Mouse (Mus musculus) intestine, embryonic 16.5 days (tissue): ENCODE results near the gene Cpne9. TPM values are rescaled to one million over a fixed set of nuclear protein-coding genes. Genes with fewer than 3 reads are reported as not detected.
A peak's percentile ranks its signal among the peaks of the same experiment; 100 is the strongest.

Experiments
- ATAC-seq: fragments of 200-750 bp; cut with Nextera tagmentation; 2 replicates; pipeline ENCODE4 v1.8.0; 2017; ENCODE audit warnings: moderate TSS enrichment, moderate library complexity
- H3K27ac ChIP-seq: fragments of 300-500 bp; sonication (generic); 2 replicates; pipeline ENCODE4 v1.5.1; 2014; ENCODE audit warnings: mild to moderate bottlenecking, low read length
- H3K27me3 ChIP-seq: fragments of 300-500 bp; sonication (generic); replicated peaks from 2 replicates; pipeline ENCODE4 v1.6.1; 2014; ENCODE audit warnings: low read length, control low read depth, mixed read lengths; ENCODE audit not compliant: control insufficient read depth, insufficient read depth
- H3K36me3 ChIP-seq: fragments of 300-500 bp; sonication (generic); 2 replicates; pipeline ENCODE4 v1.6.1; 2014; ENCODE audit warnings: low read length, control low read depth; ENCODE audit not compliant: control insufficient read depth, insufficient read depth
- H3K4me1 ChIP-seq: fragments of 300-500 bp; sonication (generic); 2 replicates; pipeline ENCODE4 v1.6.1; 2014; ENCODE audit warnings: low read length, control low read depth, mixed read lengths; ENCODE audit not compliant: control insufficient read depth, insufficient read depth
- H3K4me2 ChIP-seq: fragments of 300-500 bp; sonication (generic); 2 replicates; pipeline ENCODE4 v1.6.1; 2014; ENCODE audit warnings: low read depth, low read length, control low read depth
- H3K4me3 ChIP-seq: fragments of 300-500 bp; sonication (generic); 2 replicates; pipeline ENCODE4 v1.5.1; 2014; ENCODE audit warnings: mild to moderate bottlenecking, low read length
- H3K9ac ChIP-seq: fragments of 300-500 bp; sonication (generic); 2 replicates; pipeline ENCODE4 v1.6.1; 2014; ENCODE audit warnings: low read depth, low read length
- H3K9me3 ChIP-seq: fragments of 300-500 bp; sonication (generic); 2 replicates; pipeline ENCODE4 v1.6.1; 2016; ENCODE audit warnings: low read length, control low read depth; ENCODE audit not compliant: control insufficient read depth
- WGBS: fragments of 180-500 bp; shearing (Covaris S2); extraction: QIAGEN DNeasy Blood & Tissue Kit; methylation state at CpG from one replicate; pipeline ENCODE4 v1.1.7; 2014; 5-methylcytosine and 5-hydroxymethylcytosine counted together
- polyA plus RNA-seq: library from polyadenylated mRNA; unstranded; fragments of >200 nt; fragmentation: Nextera tagmentation; extraction: Ambion mirVana; gene quantifications from 2 replicates; pipeline ENCODE4 v1.2.1, GENCODE M21; 2015

Gene Cpne9
- 0.02 TPM in 1 of 2 replicates, not detected in the other for polyA plus RNA-seq

DNA sequence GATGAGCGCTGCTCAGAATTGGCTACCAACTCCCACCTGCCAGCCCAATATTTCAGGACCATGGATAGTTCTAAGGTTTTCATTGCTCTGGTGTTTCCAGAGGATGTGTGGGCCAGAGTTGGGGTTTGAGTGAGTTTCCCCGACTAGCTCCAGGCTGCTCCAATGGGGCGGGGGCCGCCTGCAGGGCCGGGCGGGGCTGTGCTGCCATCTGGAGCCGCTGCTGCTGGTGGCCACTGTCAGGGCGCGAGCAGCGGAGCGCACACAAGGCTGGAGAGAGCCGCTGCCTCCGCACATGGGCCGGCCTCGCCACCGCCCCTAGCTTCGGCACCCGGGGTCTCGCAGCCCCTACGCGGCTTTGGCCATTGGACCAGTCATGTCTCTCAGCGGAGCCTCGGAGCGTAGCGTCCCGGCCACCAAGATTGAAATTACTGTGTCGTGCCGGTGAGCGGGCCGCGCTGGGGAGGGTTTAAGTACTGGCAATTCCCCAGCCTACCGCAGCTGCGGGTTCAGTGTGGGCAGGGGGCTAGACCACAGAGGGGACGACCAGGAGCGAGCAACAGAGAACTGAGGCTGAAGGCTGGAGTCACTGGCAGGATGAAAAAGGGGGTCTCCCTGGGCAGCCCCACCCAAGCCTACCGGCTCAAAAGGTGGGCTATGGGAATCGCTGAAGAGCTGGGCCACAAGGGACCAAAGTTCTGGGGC lies at the start of gene Cpne9:
Cpne9 (plus strand) TSS at position 207 of the 702 bp plus-strand sequence.
- 0 out of 2 replicates have a peak within 1 kb of the TSS, but pooled peaks have one; percentile 0 for H3K4me3 ChIP-seq
- H3K4me1 ChIP-seq: no peaks in the 10 kb centered on the region; the same call in 1 of the 2 replicates
- ATAC-seq: peak; percentile 50; the same call in 1 of the 2 replicates
- peaks cover 26% of the 10 kb centered on the region for H3K27me3 ChIP-seq
- H3K4me2 ChIP-seq: peak within 1 kb of the TSS; percentile 13; the same call in 1 of the 2 replicates
- WGBS: 3% methylated on average over 37 of the region's 37 CpGs
- H3K27ac ChIP-seq: no peak within 1 kb of the TSS
- H3K9me3 ChIP-seq: no peaks in the 10 kb centered on the region
- H3K9ac ChIP-seq: no peak within 1 kb of the TSS
- no peaks in the 10 kb centered on the region for H3K36me3 ChIP-seq

DNA sequence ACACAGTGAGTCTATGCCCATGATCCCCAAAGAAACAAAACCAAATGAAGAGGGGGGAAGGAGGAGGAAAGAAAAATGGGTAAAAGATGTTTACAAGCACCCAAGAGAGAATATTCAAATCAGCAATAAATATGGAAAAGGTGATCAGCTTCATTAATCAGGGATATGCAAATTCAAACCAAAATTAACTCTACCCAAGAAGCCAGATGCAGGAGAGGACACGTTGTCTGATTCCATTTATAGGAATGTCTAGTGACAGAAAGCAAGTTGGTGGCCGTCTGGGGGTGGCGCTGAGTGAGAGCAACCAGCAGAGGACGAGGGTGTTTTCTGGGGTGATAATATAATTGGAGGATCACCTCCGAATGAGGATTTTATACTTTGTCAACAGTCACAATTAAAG lies 47.0 kb upstream of the Cpne9 start:
- WGBS: 71% methylated on average over 5 of the region's 5 CpGs
- H3K27ac ChIP-seq: no peak overlapping the region
- H3K4me3 ChIP-seq: no peak overlapping the region
- peaks cover 5% of the 10 kb centered on the region for H3K4me1 ChIP-seq
- H3K9ac ChIP-seq: no peak overlapping the region
- H3K27me3 ChIP-seq: no peaks in the 10 kb centered on the region
- no peaks in the 10 kb centered on the region for H3K9me3 ChIP-seq
- no peak for ATAC-seq
- no peak overlapping the region for H3K4me2 ChIP-seq
- H3K36me3 ChIP-seq: no peaks in the 10 kb centered on the region

DNA sequence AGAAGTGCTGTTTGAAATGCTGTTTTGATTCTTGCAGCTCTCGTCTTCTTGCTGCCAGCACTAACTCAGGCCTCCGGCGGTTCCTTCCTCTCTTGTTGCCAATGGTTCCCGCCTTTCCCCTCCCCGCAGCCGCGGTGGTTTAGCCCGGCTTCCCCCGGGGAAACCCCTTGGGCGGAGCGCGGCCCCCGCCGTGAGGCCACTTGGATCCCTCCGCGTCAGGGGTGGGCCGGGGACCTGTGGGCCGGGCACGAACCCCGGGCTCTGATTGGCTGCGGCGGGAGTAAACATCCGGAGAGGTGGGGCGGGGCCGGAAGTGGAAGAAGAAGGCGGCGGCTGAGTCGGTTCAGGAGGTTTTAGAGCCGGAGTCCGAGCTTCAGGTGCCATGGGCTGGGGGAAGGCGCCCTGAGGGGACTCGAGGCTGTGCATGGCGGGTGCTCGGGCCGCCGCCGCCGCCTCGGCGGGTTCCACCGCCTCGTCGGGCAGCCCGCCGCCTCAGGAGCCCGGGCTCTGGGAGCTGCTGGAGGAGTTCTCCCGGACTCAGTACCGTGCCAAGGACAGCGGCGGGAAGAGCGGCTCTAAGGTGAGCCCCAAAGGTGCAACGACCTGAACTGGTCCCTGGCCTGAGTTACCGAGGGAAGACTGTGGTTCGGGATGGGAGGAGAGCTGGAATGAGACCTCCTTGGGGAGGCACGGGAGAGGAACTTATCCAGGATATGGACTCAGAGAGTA lies 44.4 kb upstream of the Cpne9 start, which contains the start of gene Mtmr14:
Mtmr14 (plus strand) TSS at position 302 of the 729 bp plus-strand sequence.
- H3K4me2 ChIP-seq: peak within 1 kb of the TSS; percentile 87
- peak within 1 kb of the TSS; percentile 58; the same call in 1 of the 2 replicates for H3K27ac ChIP-seq
- H3K9me3 ChIP-seq: no peaks in the 10 kb centered on the region

DNA sequence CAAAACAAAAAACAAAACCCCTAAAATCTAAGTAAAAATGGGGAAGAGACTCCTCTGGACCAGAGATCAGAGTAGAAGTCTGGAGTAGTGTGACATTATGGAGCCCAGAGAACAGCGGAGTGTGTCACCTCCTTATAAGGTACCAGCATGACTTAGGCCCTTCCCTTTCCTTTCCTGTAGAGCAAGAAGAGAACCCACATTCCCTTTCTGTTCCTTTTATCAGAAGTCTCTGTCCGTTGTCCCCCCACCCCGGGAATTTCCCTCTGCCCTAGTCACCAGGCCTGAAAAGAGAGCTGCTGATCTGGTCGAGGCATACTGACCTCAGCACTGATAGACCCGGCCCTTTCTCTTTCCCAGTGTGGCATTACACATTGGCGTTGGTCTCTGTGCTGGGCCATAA lies 43.7 kb upstream of the Cpne9 start:
- WGBS: 28% methylated on average over 6 of the region's 6 CpGs
- peak; percentile 1; the same call in 1 of the 2 replicates for ATAC-seq
- no peaks in the 10 kb centered on the region for H3K9me3 ChIP-seq
- H3K4me2 ChIP-seq: peak overlapping the region; percentile 87
- H3K4me1 ChIP-seq: peaks cover 5% of the 10 kb centered on the region
- H3K27me3 ChIP-seq: no peaks in the 10 kb centered on the region
- peak overlapping the region; percentile 93 for H3K9ac ChIP-seq
- no peaks in the 10 kb centered on the region for H3K36me3 ChIP-seq
- H3K27ac ChIP-seq: no peak overlapping the region
- peak overlapping the region; percentile 97 for H3K4me3 ChIP-seq

More for the DNA sequence above, 44.4 kb upstream of the Cpne9 start, which contains the start of gene Mtmr14:
- under 1% methylated on average over 55 of the region's 55 CpGs for WGBS
- no peaks in the 10 kb centered on the region for H3K27me3 ChIP-seq
- peak; percentile 99 for ATAC-seq
- peak within 1 kb of the TSS; percentile 93 for H3K9ac ChIP-seq
- H3K4me1 ChIP-seq: peaks cover 5% of the 10 kb centered on the region
- H3K4me3 ChIP-seq: peak within 1 kb of the TSS; percentile 97
- no peaks in the 10 kb centered on the region for H3K36me3 ChIP-seq

DNA sequence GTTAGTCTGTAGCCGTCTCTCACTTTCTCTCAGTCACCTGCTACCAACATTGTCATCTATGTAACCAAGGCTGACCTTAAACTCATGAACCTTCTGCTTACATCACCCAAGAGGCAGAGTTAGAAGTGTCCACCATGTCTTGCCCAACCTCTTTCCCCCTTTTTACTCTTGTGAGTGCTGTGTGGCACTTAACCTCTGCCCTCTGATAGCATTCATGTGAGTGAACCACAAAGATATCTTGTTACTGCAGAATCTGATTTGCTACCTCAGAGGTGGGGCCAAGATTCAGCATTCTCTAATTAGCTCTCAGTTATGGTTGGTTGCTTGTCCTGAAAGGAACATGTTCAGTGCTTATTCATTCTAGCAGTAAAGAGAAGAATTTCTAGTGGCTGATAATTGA lies 39.4 kb upstream of the Cpne9 start:
- Histone ChIP-seq H3K4me2 (no peak overlapping the region), H3K4me3 (no peak overlapping the region), H3K9me3 (no peaks in the 10 kb centered on the region), H3K4me1 (peaks cover 5% of the 10 kb centered on the region), H3K36me3 (0 out of 2 replicates have a peak, but pooled peaks cover under 1% of the 10 kb centered on the region), H3K27me3 (no peaks in the 10 kb centered on the region), H3K9ac (no peak overlapping the region), H3K27ac (no peak overlapping the region)
- WGBS: 85% methylated on average over 1 of the region's 1 CpGs
- no peak for ATAC-seq

DNA sequence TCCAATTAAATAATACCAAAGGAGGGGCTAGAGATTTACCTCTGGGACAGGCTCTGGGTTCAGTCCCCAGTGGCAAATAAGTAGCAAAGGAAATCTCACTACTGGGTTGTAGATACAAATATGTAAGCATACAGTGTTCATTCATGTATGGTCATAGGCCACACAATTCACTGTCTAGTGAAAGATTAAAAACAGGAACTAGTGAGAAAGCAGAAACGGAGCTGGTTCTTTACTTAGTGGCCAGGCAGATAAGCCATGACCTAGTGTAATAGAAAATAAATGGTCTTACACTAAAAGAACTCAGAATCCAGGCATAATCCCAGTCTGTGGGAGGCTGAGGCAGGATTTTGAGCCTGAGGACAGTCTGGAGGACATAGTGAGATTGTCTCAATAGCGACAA lies 36.5 kb upstream of the Cpne9 start:
- WGBS: 83% methylated on average over 2 of the region's 2 CpGs
- Histone ChIP-seq H3K36me3 (0 out of 2 replicates have a peak, but pooled peaks cover 4% of the 10 kb centered on the region), H3K4me3 (no peak overlapping the region), H3K9ac (no peak overlapping the region), H3K4me2 (no peak overlapping the region), H3K9me3 (no peaks in the 10 kb centered on the region), H3K27ac (no peak overlapping the region), H3K27me3 (no peaks in the 10 kb centered on the region), H3K4me1 (no peaks in the 10 kb centered on the region)
- ATAC-seq: no peak

DNA sequence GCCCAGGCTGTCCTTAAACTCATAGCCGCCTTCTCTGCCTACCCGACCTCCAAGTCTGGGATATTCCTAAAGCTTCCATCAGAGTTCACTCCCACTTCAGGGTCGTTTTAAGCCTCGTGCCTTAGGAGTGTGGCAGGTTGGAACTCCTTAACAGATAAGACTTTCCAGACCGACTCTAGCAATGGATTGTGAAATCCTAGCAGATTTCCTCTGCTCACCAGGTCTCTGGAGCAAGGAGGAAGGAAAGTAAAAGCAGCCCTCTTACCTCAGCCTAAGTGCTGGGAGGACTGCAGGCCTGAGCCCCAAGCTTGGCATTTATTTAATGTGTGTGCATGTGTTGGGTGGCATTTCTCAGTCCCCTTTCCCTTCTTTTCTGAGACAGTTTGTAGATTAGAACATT lies 31.3 kb upstream of the Cpne9 start:
- WGBS: 82% methylated on average over 5 of the region's 5 CpGs
- H3K9ac ChIP-seq: no peak overlapping the region
- H3K36me3 ChIP-seq: peaks cover 4% of the 10 kb centered on the region; the same call in 1 of the 2 replicates
- ATAC-seq: no peak
- H3K9me3 ChIP-seq: no peaks in the 10 kb centered on the region
- H3K27ac ChIP-seq: no peak overlapping the region
- H3K4me2 ChIP-seq: no peak overlapping the region
- no peaks in the 10 kb centered on the region for H3K4me1 ChIP-seq
- no peaks in the 10 kb centered on the region for H3K27me3 ChIP-seq
- H3K4me3 ChIP-seq: no peak overlapping the region

DNA sequence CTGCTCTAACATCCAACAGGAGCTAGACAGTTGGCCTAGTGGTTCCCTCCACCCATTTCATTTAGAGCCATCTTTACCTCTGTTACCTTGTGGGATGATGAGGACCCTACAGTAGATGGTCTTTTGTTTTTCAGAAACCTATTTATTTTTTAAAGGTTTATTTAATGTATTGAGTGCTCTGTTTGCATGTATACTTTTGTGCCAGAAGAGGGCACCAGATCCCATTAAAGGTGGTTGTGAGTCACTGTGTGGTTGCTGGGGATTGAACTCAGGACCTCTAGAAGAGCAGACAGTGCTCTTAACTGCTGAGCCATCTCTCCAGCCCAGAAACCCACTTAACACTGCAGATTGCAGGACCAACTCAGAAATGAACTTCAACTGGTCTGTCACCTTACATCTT lies 30.2 kb upstream of the Cpne9 start:
- Histone ChIP-seq H3K36me3 (peaks cover 4% of the 10 kb centered on the region; the same call in 1 of the 2 replicates), H3K27ac (no peak overlapping the region), H3K27me3 (no peaks in the 10 kb centered on the region), H3K9ac (no peak overlapping the region), H3K4me3 (no peak overlapping the region), H3K4me2 (no peak overlapping the region), H3K9me3 (no peaks in the 10 kb centered on the region), H3K4me1 (no peaks in the 10 kb centered on the region)
- no peak for ATAC-seq

DNA sequence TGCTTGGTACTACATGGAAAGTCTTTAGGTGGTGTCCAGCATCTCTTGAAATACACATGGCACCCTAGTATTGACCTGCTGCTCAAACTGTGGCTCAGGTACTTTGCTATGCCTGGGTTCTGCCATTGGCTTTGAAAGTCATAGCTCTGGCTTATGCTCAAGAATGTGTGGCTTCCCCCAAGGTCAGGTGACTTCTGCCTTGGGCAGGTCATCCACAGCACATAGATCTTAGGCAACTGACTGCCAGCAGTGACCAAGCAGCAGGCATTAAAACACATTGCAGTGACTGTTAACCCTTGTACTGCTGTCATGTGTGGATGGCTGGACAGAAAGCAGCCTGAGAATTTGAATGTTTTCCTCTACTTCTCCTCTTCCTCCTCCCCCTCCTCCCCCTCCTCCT lies 27.2 kb upstream of the Cpne9 start:
- no peaks in the 10 kb centered on the region for H3K27me3 ChIP-seq
- H3K36me3 ChIP-seq: no peaks in the 10 kb centered on the region; the same call in 1 of the 2 replicates
- H3K4me3 ChIP-seq: no peak overlapping the region
- H3K4me1 ChIP-seq: no peaks in the 10 kb centered on the region
- H3K27ac ChIP-seq: no peak overlapping the region
- H3K9me3 ChIP-seq: no peaks in the 10 kb centered on the region
- no peak for ATAC-seq
- H3K9ac ChIP-seq: no peak overlapping the region
- no peak overlapping the region for H3K4me2 ChIP-seq
